Mouse (Mus musculus) heart, adult 18-20 months (tissue): ENCODE data around the gene Prrc2b. TPM values are rescaled to one million over a fixed set of nuclear protein-coding genes. Genes with fewer than 3 reads are reported as not detected.
A peak's percentile ranks its signal among the peaks of the same experiment; 100 is the strongest.

Source experiments
- DNase-seq, 2 experiments: peaks; one replicate each; pipeline ENCODE4 v3.0.0; 2021 to 2022; ENCODE audit warnings: mixed read lengths in 1 of 2
- total RNA-seq, 2 experiments: library from RNA; stranded (reverse); gene quantifications; 2 replicates each; pipeline ENCODE4 v1.2.3; 2021

Prrc2b gene
- total RNA-seq, 2 experiments from 2014 or later = 83.5 to 86.2 TPM

GRCm38 (mm10) chr2:32235433-32235832, 84.6 kb downstream of the Prrc2b start:
- no peak for DNase-seq

DNA sequence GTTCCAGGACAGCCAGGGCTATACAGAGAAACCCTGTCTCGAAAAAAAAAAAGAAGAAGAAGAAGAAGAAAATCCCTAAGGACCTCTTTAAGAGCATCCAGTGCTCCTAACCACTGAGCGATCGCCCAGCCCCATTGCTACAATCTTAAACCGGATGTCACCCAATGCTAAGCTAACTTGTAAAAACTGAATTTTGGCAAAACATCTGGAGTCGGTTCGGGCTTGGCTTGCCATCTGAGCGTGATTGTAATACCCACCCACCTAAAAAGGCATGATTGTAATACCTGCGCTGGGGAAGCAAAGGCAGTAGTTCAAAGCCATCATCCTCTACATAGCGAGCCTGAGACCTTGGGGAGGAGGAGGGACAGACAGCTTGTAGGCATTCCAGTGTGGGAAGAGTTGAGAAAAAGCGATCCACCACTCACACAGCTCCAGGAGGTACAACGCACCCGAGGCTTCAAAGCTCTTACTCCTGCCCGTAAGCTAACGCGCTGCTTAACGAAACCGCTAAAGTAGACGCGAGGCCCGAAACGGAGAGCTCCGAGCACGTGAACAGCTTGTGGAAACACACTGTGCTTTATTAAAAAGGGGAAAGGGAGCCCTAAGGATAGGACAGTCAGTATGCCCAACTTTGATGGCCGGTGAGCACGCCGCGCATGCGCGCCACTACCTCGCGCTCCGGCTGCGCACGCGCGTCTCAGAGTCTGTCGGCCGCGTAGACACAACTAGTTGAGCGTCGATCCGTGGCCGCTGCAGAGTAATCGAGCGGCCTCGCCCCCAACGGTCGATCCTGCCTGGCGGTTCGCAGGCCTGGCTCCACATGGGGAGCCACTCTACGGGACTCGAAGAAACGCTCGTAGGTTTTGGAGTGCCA, 85.2 kb downstream of the Prrc2b start, which contains the start of gene Pomt1:
Gene Pomt1 (plus strand): TSS at position 705 of the 874 bp plus-strand sequence.
- peak; percentile 92 to 93 for DNase-seq

DNA sequence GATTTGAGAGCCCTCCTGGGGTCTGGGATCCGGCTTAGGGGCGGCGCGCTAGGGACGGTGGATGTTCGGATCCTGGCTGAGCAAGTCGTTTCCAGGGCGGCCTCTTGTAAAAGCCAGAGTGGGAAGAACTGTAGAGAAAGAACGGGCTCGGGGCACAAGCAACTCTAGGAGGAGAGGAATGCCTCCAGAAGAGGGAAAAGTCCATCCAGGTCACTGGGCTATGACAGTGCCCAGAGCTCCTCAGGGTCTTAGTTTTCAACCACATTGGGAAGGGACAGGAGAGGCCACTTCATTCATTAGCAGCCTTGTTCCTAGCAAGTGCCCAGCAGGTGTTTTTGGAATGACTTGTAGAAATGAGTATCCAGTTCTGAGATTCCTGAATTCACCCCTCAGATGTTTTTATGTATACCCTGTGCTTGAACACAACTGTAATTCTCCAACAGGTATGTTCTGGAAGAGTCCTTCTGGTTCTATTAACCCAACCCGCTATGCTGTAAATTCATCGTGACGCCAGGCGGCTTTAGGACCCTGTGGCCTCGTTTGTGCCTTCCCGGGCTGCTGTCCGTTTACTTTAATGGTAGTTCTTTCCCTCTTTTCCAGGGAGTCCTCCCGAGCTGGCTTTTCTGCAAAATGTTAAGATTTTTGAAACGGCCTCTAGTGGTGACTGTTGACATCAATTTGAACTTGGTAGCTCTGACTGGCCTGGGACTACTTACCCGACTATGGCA, 86.0 kb downstream of the Prrc2b start:
- DNase-seq = peak; percentile 61 to 71

- no peak for DNase-seq
These were observed 86.7 kb downstream of the Prrc2b start for GRCm38 (mm10) chr2:32237571-32237970.

DNA sequence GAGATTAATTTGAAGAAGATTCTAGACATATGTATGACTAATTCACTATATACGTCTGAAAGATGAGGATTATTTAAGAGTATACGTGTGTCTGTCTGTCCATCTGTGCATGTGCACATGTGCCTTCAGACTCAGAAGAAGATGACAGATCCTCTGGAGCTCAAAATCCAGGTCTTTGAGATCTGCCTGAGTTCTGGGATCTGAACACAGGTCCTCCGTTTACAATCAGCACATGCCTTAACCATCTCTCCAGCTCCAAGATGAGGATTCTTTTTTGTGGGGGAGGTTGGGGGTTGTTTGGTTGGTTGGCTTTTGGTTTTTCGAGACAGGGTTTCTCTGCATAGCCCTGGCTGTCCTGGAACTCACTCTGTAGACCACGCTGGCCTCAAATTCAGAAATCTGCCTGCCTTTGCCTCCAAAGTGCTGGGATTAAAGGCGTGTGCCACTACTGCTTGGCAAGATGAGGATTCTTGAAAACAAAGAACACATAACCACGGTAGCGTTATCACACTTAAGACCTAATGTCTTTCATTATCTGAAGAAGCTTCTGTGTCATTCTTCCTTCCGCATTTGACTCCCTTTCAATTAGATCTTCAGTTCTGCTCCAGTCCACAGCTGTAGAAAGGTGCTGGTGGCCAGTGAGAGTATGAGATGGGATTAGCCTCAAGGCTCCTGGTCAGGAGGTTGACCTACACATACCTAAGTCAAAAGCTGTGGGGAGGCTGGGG, 88.0 kb downstream of the Prrc2b start:
- DNase-seq = no peak

DNA sequence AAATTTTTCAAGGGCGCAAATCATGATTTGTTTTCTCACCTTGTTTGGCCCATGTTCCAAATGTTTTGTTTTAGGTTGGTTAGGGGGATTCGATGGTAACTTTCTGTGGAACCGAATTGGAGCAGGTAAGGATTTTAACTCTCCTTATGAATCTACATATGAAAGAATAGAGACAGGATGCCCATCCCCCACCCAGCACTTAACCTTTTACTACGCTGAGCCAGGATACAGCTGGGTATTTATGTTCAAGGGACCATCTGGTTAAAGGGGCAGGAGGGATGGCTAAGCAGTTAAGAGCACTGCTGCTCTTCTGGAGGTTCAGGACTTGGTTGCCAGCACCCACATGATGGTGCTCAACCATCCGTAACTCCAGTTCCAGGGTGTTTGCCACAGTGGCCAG, 89.7 kb downstream of the Prrc2b start:
- no peak for DNase-seq

DNA sequence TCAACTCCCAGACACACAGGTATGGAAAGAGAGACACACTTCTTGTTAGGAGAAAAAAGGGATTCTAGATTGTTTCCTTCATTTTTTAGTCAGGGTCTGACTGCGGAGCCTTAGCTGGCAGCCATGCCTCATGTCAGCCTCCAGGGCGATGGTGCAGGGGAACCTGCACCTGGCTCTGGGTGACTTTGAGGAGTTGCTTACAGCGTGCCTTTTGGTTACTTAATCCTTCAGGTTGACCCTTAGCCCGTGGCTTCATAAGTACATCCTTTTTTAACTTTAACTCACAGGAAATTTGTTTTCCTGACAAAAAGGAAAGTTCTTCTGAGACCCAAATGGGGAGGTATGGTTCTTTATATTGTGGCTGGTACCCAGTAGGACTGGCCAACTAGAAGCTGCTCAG, 92.1 kb downstream of the Prrc2b start:
- no peak for DNase-seq

- no peak for DNase-seq
These were observed 95.9 kb downstream of the Prrc2b start for GRCm38 (mm10) chr2:32246741-32247140.

DNA sequence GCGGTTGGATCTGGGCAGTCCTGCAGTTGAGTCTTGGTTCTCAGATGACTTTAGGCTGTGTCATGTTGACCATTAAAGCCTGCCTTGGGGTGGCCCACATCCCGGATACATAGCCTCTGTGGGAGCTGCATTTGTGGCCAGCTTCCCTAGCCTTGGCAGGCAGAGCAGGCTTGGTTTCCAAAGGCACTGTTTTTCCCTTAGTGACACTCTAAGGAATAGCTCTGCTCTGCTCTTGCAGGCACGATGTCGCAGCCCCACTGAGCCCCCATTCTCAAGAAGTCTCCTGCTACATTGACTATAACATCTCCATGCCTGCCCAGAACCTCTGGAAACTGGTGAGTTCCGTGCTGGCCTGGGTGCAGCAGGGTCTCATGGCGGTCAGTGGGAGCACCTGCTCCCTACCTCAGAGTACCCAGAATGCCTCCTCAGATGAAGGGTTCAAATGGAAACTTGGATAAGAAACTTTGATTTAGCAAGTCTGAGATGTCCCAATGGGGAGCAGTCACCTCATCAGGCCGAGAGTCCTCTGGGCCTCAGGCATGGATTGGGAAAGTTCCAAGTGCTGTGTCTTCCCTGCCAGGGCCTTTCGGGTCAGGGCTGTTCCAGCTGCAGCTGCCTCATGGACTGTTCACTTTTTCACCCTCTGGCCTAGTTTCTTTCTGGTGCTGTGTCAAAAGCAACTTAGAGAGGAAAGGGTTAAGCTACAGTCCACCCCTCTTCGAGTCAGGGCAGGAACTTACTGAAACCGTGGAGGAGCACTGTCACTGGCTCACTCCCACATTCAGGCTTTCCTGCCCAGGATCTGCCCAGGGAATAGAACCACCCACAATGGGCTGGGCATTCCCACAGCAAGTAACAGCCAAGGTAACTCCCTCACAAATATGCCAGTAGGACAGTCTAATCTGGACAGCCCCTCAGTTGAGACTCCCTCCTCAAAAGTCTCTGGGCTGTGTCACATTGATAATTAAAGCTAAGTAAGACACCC, 97.8 kb downstream of the Prrc2b start:
- DNase-seq = peak; percentile 48 to 59

DNA sequence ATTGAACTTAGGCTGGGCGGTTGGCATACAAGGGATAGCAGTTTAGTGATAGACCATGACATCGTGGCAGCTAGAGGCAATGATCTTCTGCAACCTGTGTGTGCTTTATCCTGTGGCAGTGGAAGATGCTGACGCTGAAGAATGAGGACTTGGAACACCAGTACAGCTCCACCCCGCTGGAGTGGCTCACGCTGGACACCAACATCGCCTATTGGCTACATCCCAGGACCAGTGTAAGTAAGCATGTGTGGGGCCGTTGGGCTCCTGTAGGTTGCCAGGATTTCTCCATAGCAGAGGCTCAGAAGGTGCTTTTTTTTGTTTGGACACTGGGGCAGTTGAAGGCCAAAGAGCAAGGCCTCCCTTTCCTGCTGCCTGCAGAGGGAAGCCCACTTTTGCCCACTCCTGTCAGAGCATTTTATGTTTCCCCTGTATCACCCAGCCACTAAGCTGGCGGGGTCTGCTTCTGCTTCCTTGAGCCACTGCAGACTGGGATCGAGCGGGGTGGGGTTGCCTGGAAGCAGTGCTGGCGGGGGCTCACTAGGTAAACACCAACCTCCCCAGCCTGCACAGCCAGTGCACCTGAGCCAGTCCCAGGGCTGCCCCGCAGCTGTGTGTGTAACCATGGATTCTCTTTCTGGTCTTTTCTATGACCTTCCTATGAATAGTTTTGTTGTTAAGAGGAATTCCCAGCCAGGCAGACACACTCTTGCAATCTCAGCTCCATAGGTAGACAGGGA, 101.1 kb downstream of the Prrc2b start:
- peak in 1 of 2 experiments; percentile 45 for DNase-seq

DNA sequence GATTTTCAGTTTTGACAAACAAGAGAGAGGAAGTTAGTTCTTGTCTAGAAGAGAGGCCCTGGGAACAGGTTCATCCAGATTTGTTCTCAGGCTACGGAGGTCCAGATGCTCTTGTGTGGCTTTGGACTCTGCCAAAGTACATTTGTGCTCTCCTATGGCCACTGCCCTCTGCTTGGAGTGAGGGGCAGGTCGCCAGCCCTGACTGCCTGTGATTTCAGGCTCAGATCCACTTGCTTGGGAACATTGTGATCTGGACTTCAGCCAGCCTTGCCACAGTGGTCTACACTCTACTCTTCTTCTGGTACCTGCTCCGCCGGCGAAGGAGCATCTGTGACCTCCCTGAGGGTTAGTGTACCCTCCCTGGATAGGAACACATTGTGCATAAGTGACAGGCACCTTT, 101.8 kb downstream of the Prrc2b start:
- no peak for DNase-seq

DNA sequence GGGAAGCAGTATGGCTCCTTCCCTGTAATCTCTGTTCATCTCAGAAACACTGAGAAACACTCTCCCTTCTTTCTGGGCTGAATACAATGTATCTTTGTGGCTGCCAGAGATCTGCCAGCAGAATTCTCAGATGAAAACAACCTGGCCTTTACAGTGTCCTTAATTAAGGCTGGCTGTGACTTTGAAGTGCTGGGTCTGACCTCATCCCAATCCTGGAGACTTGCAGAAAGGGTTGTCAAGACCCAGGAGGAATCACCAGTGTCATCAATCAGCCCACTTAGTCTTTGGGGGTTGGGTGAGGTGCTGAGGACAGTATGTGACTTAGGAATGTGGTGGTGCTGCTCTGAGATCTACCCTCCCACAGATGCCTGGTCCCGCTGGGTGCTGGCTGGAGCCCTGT, 102.5 kb downstream of the Prrc2b start:
- DNase-seq = no peak

DNA sequence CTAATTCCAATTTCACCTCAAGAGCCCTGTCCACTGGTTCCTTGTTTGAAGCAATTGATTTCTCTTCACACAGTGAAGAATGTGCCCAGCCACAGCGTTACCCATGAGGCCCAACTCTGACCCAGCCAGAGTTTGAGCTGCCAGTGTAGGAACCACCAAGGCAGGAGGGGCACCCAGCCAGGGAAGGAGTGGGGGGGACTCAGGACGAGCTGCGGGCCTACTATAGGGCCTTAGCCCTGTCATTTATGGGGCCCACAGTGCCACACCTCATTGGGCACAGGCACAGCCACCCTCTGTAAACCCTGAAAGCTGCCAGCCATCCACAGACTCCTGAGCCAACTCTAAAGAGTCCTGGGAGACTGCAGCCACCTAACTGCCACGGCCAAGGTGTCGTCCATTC, 103.7 kb downstream of the Prrc2b start:
- no peak for DNase-seq

- no peak for DNase-seq
These were observed 105.4 kb downstream of the Prrc2b start for GRCm38 (mm10) chr2:32256273-32256672.

- DNase-seq = no peak
These were observed 108.1 kb downstream of the Prrc2b start for GRCm38 (mm10) chr2:32258887-32259533.

GRCm38 (mm10) chr2:32259657-32260417, 109.0 kb downstream of the Prrc2b start, which contains the start of gene Uck1:
Gene Uck1, minus strand, starts transcription at chr2:32260159.
- DNase-seq = peak; percentile 90 to 94

- peak; percentile 24 to 69 for DNase-seq
These were observed 109.8 kb downstream of the Prrc2b start for GRCm38 (mm10) chr2:32260635-32261034.

DNA sequence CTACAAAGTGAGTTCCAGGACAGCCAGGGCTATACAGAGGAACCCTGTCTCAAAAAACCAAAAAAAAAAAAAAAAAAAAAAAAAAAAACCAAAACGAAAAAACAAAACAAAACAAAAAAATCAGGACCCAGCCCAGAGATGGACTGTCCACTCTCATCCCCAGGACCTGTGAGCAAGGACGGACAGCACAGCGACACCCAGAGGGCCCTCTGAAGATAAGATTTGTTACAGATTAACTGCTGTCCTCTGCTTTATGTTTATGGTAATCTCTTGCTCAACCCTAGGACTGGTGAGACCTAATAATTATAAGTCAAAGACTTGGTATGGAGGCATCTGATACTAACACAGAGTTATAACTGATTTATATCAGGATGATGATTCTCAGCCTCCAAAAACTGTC, 124.9 kb downstream of the Prrc2b start:
- no peak for DNase-seq

DNA sequence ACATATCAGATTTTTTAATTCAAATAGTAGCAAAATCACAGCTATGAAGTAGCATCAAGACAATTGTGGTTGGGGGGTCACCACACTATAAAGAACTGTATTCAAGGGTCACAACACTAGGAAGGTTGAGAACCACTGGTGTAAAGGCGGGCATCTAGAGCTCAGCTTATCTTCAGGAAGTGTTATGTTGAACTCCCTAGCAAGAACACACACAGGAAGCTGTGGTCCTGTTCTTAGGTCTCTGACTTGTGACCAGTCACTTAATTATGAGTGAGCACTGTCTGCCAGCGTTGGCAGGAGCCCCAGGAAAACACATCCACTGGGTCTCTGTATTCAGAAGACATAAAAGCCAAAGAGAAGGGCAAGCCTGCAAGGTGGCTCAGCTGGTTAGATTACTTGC, 131.4 kb downstream of the Prrc2b start:
- no peak for DNase-seq
